Mouse (Mus musculus) heart, embryonic 14.5 days (tissue): ENCODE data around the gene Crabp2. TPM values are rescaled to one million over a fixed set of nuclear protein-coding genes. Genes with fewer than 3 reads are reported as not detected.

Source experiments
- polyA plus RNA-seq: library from polyadenylated mRNA; unstranded; fragments of >200 nt; fragmentation: Nextera tagmentation; extraction: Ambion mirVana; gene quantifications from 2 replicates; pipeline ENCODE4 v1.2.1, GENCODE M21; 2014

Gene Crabp2
- polyA plus RNA-seq, 1 experiment from 2014 or later = 2.4 TPM

Other genes starting within 250 kb of the Crabp2 start
- gene Lrrc71, start 200.0 kb upstream of the Crabp2 start, polyA plus RNA-seq = 0.12 and 0.32 TPM in 2 replicates
- gene Ntrk1, start 153.5 kb upstream of the Crabp2 start, polyA plus RNA-seq = 0.15 and 0.18 TPM in 2 replicates
- 0.08 TPM in 1 of 2 replicates, not detected in the other for gene Insrr, start 151.7 kb upstream of the Crabp2 start, polyA plus RNA-seq
- 16.2 and 17.0 TPM in 2 replicates for gene Pear1, start 124.4 kb upstream of the Crabp2 start, polyA plus RNA-seq
- gene Sh2d2a, start 101.9 kb upstream of the Crabp2 start, polyA plus RNA-seq = 0.15 TPM in 1 of 2 replicates, not detected in the other
- gene Prcc, start 63.1 kb upstream of the Crabp2 start, polyA plus RNA-seq = 10.1 and 11.7 TPM in 2 replicates
- gene Hdgf, start 42.3 kb upstream of the Crabp2 start, polyA plus RNA-seq = 148 and 154 TPM in 2 replicates
- gene Mrpl24, start 29.2 kb upstream of the Crabp2 start, polyA plus RNA-seq = 64.1 and 67.9 TPM in 2 replicates
- gene Isg20l2, start 18.4 kb upstream of the Crabp2 start, polyA plus RNA-seq = 18.5 and 19.3 TPM in 2 replicates
- gene Rrnad1, start 17.9 kb upstream of the Crabp2 start, polyA plus RNA-seq = 10.9 and 14.4 TPM in 2 replicates
- gene Nes, start 22.4 kb downstream of the Crabp2 start, polyA plus RNA-seq = 9.8 and 10.7 TPM in 2 replicates
- 0.31 TPM in 1 of 2 replicates, not detected in the other for gene Bcan, start 51.6 kb downstream of the Crabp2 start, polyA plus RNA-seq
- 0.58 TPM in 1 of 2 replicates, not detected in the other for gene Hapln2, start 78.9 kb downstream of the Crabp2 start, polyA plus RNA-seq
- gene Gpatch4, start 94.4 kb downstream of the Crabp2 start, polyA plus RNA-seq = 14.7 and 16.7 TPM in 2 replicates
- gene Naxe, start 109.8 kb downstream of the Crabp2 start, polyA plus RNA-seq = 161 and 168 TPM in 2 replicates
- gene Ttc24, start 129.6 kb downstream of the Crabp2 start, polyA plus RNA-seq = not detected in 2 replicates
- gene Iqgap3, start 133.3 kb downstream of the Crabp2 start, polyA plus RNA-seq = 22.8 and 26.4 TPM in 2 replicates
- gene Mef2d, start 193.7 kb downstream of the Crabp2 start, polyA plus RNA-seq = 52.1 and 52.7 TPM in 2 replicates